Mouse (Mus musculus): ENCODE results near the gene Rnf31. TPM values are rescaled to one million over a fixed set of nuclear protein-coding genes. Genes with fewer than 3 reads are reported as not detected.

Rnf31 gene
- polyA plus RNA-seq, 1 experiment from 2014 or later = 18.2 TPM

GRCm38 (mm10) chr14:55579511-55580496 lies 11.7 kb upstream of the Rnf31 start:
- ATAC-seq = no peak
- H3K4me2 ChIP-seq (replicated peaks; ENCODE audit: low read depth) = 0 out of 2 replicates have a peak overlapping the region, but pooled peaks have one; percentile 81
- H3K4me1 ChIP-seq (replicated peaks; ENCODE audit: control insufficient read depth, insufficient read depth, low read length) = 0 out of 2 replicates have a peak, but pooled peaks cover 4% of the 10 kb centered on the region
- no peak for TF ChIP-seq CTCF (IDR thresholded peaks at IDR 0.05; ENCODE audit: low read depth)
- H3K9ac ChIP-seq (ENCODE audit: low read depth, low read length) = no peak overlapping the region
- no peak overlapping the region for H3K27ac ChIP-seq (ENCODE audit: low read depth, low read length)
- no peaks in the 10 kb centered on the region for H3K27me3 ChIP-seq (replicated peaks; ENCODE audit: control insufficient read depth, insufficient read depth, low read length)
- WGBS = 89% methylated on average over 23 of the region's 23 CpGs
- H3K9me3 ChIP-seq (ENCODE audit: control insufficient read depth) = no peaks in the 10 kb centered on the region
- no peak overlapping the region for H3K4me3 ChIP-seq (ENCODE audit: low read depth, low read length)
- H3K36me3 ChIP-seq (ENCODE audit: control insufficient read depth, insufficient read depth) = peaks cover 20% of the 10 kb centered on the region; the same call in 1 of the 2 replicates

GRCm38 (mm10) chr14:55580731-55581130 lies 10.8 kb upstream of the Rnf31 start:
- ATAC-seq = no peak
- WGBS = 93% methylated on average over 16 of the region's 16 CpGs

GRCm38 (mm10) chr14:55581981-55582681 lies 9.4 kb upstream of the Rnf31 start:
- Histone ChIP-seq H3K9ac (ENCODE audit: low read depth, low read length) (no peak overlapping the region), H3K4me3 (ENCODE audit: low read depth, low read length) (no peak overlapping the region), H3K27ac (ENCODE audit: low read depth, low read length) (no peak overlapping the region), H3K27me3 (replicated peaks; ENCODE audit: control insufficient read depth, insufficient read depth, low read length) (no peaks in the 10 kb centered on the region), H3K4me2 (replicated peaks; ENCODE audit: low read depth) (no peak overlapping the region), H3K9me3 (ENCODE audit: control insufficient read depth) (no peaks in the 10 kb centered on the region), H3K4me1 (replicated peaks; ENCODE audit: control insufficient read depth, insufficient read depth, low read length) (0 out of 2 replicates have a peak, but pooled peaks cover 4% of the 10 kb centered on the region), H3K36me3 (ENCODE audit: control insufficient read depth, insufficient read depth) (peaks cover 24% of the 10 kb centered on the region; the same call in 1 of the 2 replicates)
- ATAC-seq = no peak
- TF ChIP-seq CTCF (IDR thresholded peaks at IDR 0.05; ENCODE audit: low read depth) = peak; percentile 61
- 62% methylated on average over 9 of the region's 9 CpGs for WGBS

More at GRCm38 (mm10) chr14:55580731-55581130, 10.8 kb upstream of the Rnf31 start:
- H3K4me1 ChIP-seq (replicated peaks; ENCODE audit: control insufficient read depth, insufficient read depth, low read length) = 0 out of 2 replicates have a peak, but pooled peaks cover 4% of the 10 kb centered on the region
- no peaks in the 10 kb centered on the region for H3K9me3 ChIP-seq (ENCODE audit: control insufficient read depth)
- H3K36me3 ChIP-seq (ENCODE audit: control insufficient read depth, insufficient read depth) = peaks cover 20% of the 10 kb centered on the region; the same call in 1 of the 2 replicates
- no peak overlapping the region for H3K27ac ChIP-seq (ENCODE audit: low read depth, low read length)
- no peak overlapping the region for H3K4me2 ChIP-seq (replicated peaks; ENCODE audit: low read depth)
- TF ChIP-seq CTCF (IDR thresholded peaks at IDR 0.05; ENCODE audit: low read depth) = no peak
- H3K27me3 ChIP-seq (replicated peaks; ENCODE audit: control insufficient read depth, insufficient read depth, low read length) = no peaks in the 10 kb centered on the region
- H3K4me3 ChIP-seq (ENCODE audit: low read depth, low read length) = no peak overlapping the region
- H3K9ac ChIP-seq (ENCODE audit: low read depth, low read length) = no peak overlapping the region

GRCm38 (mm10) chr14:55584303-55584701 lies 7.2 kb upstream of the Rnf31 start:
- 0 out of 2 replicates have a peak overlapping the region, but pooled peaks have one; percentile 57 for H3K9ac ChIP-seq (ENCODE audit: low read depth, low read length)
- H3K4me1 ChIP-seq (replicated peaks; ENCODE audit: control insufficient read depth, insufficient read depth, low read length) = no peaks in the 10 kb centered on the region
- no peaks in the 10 kb centered on the region for H3K27me3 ChIP-seq (replicated peaks; ENCODE audit: control insufficient read depth, insufficient read depth, low read length)
- ATAC-seq = no peak
- peak overlapping the region; percentile 59 for H3K4me3 ChIP-seq (ENCODE audit: low read depth, low read length)
- H3K27ac ChIP-seq (ENCODE audit: low read depth, low read length) = no peak overlapping the region
- H3K9me3 ChIP-seq (ENCODE audit: control insufficient read depth) = no peaks in the 10 kb centered on the region
- 46% methylated on average over 5 of the region's 5 CpGs for WGBS
- no peak for TF ChIP-seq CTCF (IDR thresholded peaks at IDR 0.05; ENCODE audit: low read depth)
- H3K4me2 ChIP-seq (replicated peaks; ENCODE audit: low read depth) = peak overlapping the region; percentile 86
- H3K36me3 ChIP-seq (ENCODE audit: control insufficient read depth, insufficient read depth) = peaks cover 41% of the 10 kb centered on the region

GRCm38 (mm10) chr14:55584702-55585565 lies 6.6 kb upstream of the Rnf31 start, which contains the start of gene Emc9:
Gene Emc9 (minus strand): TSS chr14:55585302.
- Histone ChIP-seq H3K27ac (ENCODE audit: low read depth, low read length) (peak within 1 kb of the TSS; percentile 50; the same call in 1 of the 2 replicates), H3K36me3 (ENCODE audit: control insufficient read depth, insufficient read depth) (peaks cover 42% of the 10 kb centered on the region), H3K27me3 (replicated peaks; ENCODE audit: control insufficient read depth, insufficient read depth, low read length) (no peaks in the 10 kb centered on the region), H3K9me3 (ENCODE audit: control insufficient read depth) (no peaks in the 10 kb centered on the region), H3K4me3 (ENCODE audit: low read depth, low read length) (peak within 1 kb of the TSS; percentile 59), H3K9ac (ENCODE audit: low read depth, low read length) (peak within 1 kb of the TSS; percentile 57), H3K4me2 (replicated peaks; ENCODE audit: low read depth) (peak within 1 kb of the TSS; percentile 86), H3K4me1 (replicated peaks; ENCODE audit: control insufficient read depth, insufficient read depth, low read length) (no peaks in the 10 kb centered on the region)
- ATAC-seq = peak; percentile 83
- TF ChIP-seq CTCF (IDR thresholded peaks at IDR 0.05; ENCODE audit: low read depth) = no peak; the same call in 1 of the 2 replicates
- WGBS = 5% methylated on average over 43 of the region's 43 CpGs

Measured in intestine, postnatal 0 days (tissue).